Mouse (Mus musculus): ENCODE data around the gene Klhl10. TPM values are rescaled to one million over a fixed set of nuclear protein-coding genes. Genes with fewer than 3 reads are reported as not detected.

The Klhl10 gene
- polyA plus RNA-seq, 1 experiment from 2014 or later: 0.61 TPM

Small RNA genes lying within 50 kb of the gene (microRNA-seq; reads per million reads assigned to microRNA genes)
- gene Gm27374 (not detected), gene Mir7116 (not detected)

Other genes with a start within 250 kb of the Klhl10 start
- not detected in 2 replicates for gene Krt9, start 248.7 kb upstream of the Klhl10 start, polyA plus RNA-seq (2014; fragmentation: Nextera tagmentation; extraction: Ambion mirVana)
- gene Krt14, start 234.4 kb upstream of the Klhl10 start, polyA plus RNA-seq (2014; fragmentation: Nextera tagmentation; extraction: Ambion mirVana): 5.7 and 6.0 TPM in 2 replicates
- not detected in 2 replicates for gene Krt16, start 193.0 kb upstream of the Klhl10 start, polyA plus RNA-seq (2014; fragmentation: Nextera tagmentation; extraction: Ambion mirVana)
- gene Krt17, start 180.9 kb upstream of the Klhl10 start, polyA plus RNA-seq (2014; fragmentation: Nextera tagmentation; extraction: Ambion mirVana): 8.7 and 9.9 TPM in 2 replicates
- not detected in 2 replicates for gene Krt42, start 172.0 kb upstream of the Klhl10 start, polyA plus RNA-seq (2014; fragmentation: Nextera tagmentation; extraction: Ambion mirVana)
- 1,995 and 2,009 TPM in 2 replicates for gene Eif1, start 122.0 kb upstream of the Klhl10 start, polyA plus RNA-seq (2014; fragmentation: Nextera tagmentation; extraction: Ambion mirVana)
- gene Gast, start 107.5 kb upstream of the Klhl10 start, polyA plus RNA-seq (2014; fragmentation: Nextera tagmentation; extraction: Ambion mirVana): 3.2 TPM in 1 of 2 replicates, not detected in the other
- 10.2 and 11.1 TPM in 2 replicates for gene Hap1, start 85.8 kb upstream of the Klhl10 start, polyA plus RNA-seq (2014; fragmentation: Nextera tagmentation; extraction: Ambion mirVana)
- 93.4 and 106 TPM in 2 replicates for gene Jup, start 44.2 kb upstream of the Klhl10 start, polyA plus RNA-seq (2014; fragmentation: Nextera tagmentation; extraction: Ambion mirVana)
- gene P3h4, start 27.1 kb upstream of the Klhl10 start, polyA plus RNA-seq (2014; fragmentation: Nextera tagmentation; extraction: Ambion mirVana): 54.8 and 55.3 TPM in 2 replicates
- 86.2 and 89.7 TPM in 2 replicates for gene Fkbp10, start 26.2 kb upstream of the Klhl10 start, polyA plus RNA-seq (2014; fragmentation: Nextera tagmentation; extraction: Ambion mirVana)
- gene Nt5c3b, start 109 bp upstream of the Klhl10 start, polyA plus RNA-seq (2014; fragmentation: Nextera tagmentation; extraction: Ambion mirVana): 117 and 126 TPM in 2 replicates
- 8.3 and 9.6 TPM in 2 replicates for gene Klhl11, start 30.8 kb downstream of the Klhl10 start, polyA plus RNA-seq (2014; fragmentation: Nextera tagmentation; extraction: Ambion mirVana)
- gene Acly, start 86.1 kb downstream of the Klhl10 start, polyA plus RNA-seq (2014; fragmentation: Nextera tagmentation; extraction: Ambion mirVana): 164 and 177 TPM in 2 replicates
- 0.46 and 0.69 TPM in 2 replicates for gene Ttc25, start 103.7 kb downstream of the Klhl10 start, polyA plus RNA-seq (2014; fragmentation: Nextera tagmentation; extraction: Ambion mirVana)
- gene Cnp, start 133.0 kb downstream of the Klhl10 start, polyA plus RNA-seq (2014; fragmentation: Nextera tagmentation; extraction: Ambion mirVana): 34.7 and 39.2 TPM in 2 replicates
- 71.9 and 72.1 TPM in 2 replicates for gene Nkiras2, start 177.3 kb downstream of the Klhl10 start, polyA plus RNA-seq (2014; fragmentation: Nextera tagmentation; extraction: Ambion mirVana)
- 61.7 and 70.5 TPM in 2 replicates for gene Dnajc7, start 178.3 kb downstream of the Klhl10 start, polyA plus RNA-seq (2014; fragmentation: Nextera tagmentation; extraction: Ambion mirVana)